In genomic region chr14:30789471-30789870, GRCm38 (mm10) we compare ENCODE assay signal across 15 mouse cellular contexts. TPM values are rescaled to one million over a fixed set of nuclear protein-coding genes. Genes with fewer than 3 reads are reported as not detected.
DNase-seq lines count a peak whose midpoint lies in the region; TF ChIP-seq lines count a peak whose summit lies in the region.
"Had no signal": no experiment of that assay in that cellular context is flagged by ENCODE, and none has a peak within 500 bp of the region (broad histone marks: within the 10 kb centered on the region; RNA-seq: fewer than 3 reads in every experiment).

No protein-coding gene starts in this region.

- no peak for TF ChIP-seq RAD21 in MEL (IDR thresholded peaks at IDR 0.05; ENCODE audit: low read depth, low read length)

- intact Hi-C loops in left cerebral cortex, postnatal 14 days (cut with DNase I), result no loop called here
- intact Hi-C loops in left cerebral cortex, postnatal 10 days (cut with DNase I), result loop anchor here (5.0 kb wide), 1 partner anchor 72 kb away; no protein-coding TSS in a partner anchor

- H3K4me3 ChIP-seq in MEL (ENCODE audit: control insufficient read depth in 1 of 2, insufficient read depth in 1 of 2, low read depth in 2 of 2, low read length in 2 of 2), result no peak overlapping the region
- H3K4me3 ChIP-seq: hindbrain, embryonic 13.5 days had no signal

- H3K27ac ChIP-seq in MEL (ENCODE audit: control insufficient read depth, low read depth, low read length), result no peak overlapping the region
- H3K27ac ChIP-seq: hindbrain, embryonic 13.5 days had no signal

- peaks cover 0 to 5% of the 10 kb centered on the region in 2 experiments; a peak in 1 of 4 replicates for H3K4me1 ChIP-seq in MEL (ENCODE audit: control insufficient read depth in 1 of 2, insufficient read depth in 2 of 2, low read length in 2 of 2)
- H3K4me1 ChIP-seq: hindbrain, embryonic 13.5 days had no signal

- no peak for TF ChIP-seq CTCF in MEL (IDR thresholded peaks at IDR 0.05 in 2 of 3, conservative IDR thresholded peaks at IDR 0.05 in 1 of 3; ENCODE audit: control insufficient read depth in 1 of 3, insufficient read depth in 1 of 3, low read depth in 2 of 3, low read length in 3 of 3, poor library complexity in 1 of 3, severe bottlenecking in 1 of 3)

- TF ChIP-seq EP300 in MEL (IDR thresholded peaks at IDR 0.05; ENCODE audit: low read depth in 1 of 2, low read length in 2 of 2), result no peak

- TF ChIP-seq POLR2A in MEL (IDR thresholded peaks at IDR 0.05; ENCODE audit: control insufficient read depth in 1 of 2, insufficient read depth in 1 of 2, low read depth in 1 of 2, low read length in 2 of 2, poor library complexity in 1 of 2), result no peak

- H3K27me3 ChIP-seq in MEL (ENCODE audit: control insufficient read depth in 1 of 2, insufficient read depth in 2 of 2, low read length in 2 of 2), result no peaks in the 10 kb centered on the region
- H3K27me3 ChIP-seq: hindbrain, embryonic 13.5 days had no signal

- peaks cover 11 to 43% of the 10 kb centered on the region in 2 experiments for H3K36me3 ChIP-seq in MEL (ENCODE audit: control insufficient read depth in 1 of 2, insufficient read depth in 2 of 2, low read length in 2 of 2)

- H3K79me2 ChIP-seq in MEL (ENCODE audit: control insufficient read depth, insufficient read depth, low read length, poor library complexity), result no peaks in the 10 kb centered on the region

- DNase-seq in left cerebral cortex, postnatal 14 days (ENCODE audit: low spot score in 2 of 2), result peak; percentile 20 to 25
- no peak for DNase-seq in left cerebral cortex, postnatal 10 days (ENCODE audit: extremely low spot score in 1 of 2, low spot score in 2 of 2)
- peak; percentile 18 for DNase-seq in MEL (ENCODE audit: low read depth, low spot score)
- peak; percentile 78 for DNase-seq in adrenal gland, adult 2 months
- DNase-seq in frontal cortex, postnatal 36 days (ENCODE audit: low spot score in 2 of 2), result peak; percentile 34 to 66
- no peak for DNase-seq in spleen, postnatal 4 days (ENCODE audit: low spot score in 2 of 2)
- DNase-seq in kidney, adult 9 months, result no peak
- no peak for DNase-seq in cerebellum, postnatal 14 days
- DNase-seq: cerebellum, adult 11 months; gastrocnemius, postnatal 14 days; kidney, postnatal 10 days; lung, embryonic 14.5 days; midbrain, embryonic 14.5 days; thymus, postnatal 4 days had no signal

- H3K9ac ChIP-seq in MEL (ENCODE audit: control insufficient read depth, low read depth, low read length, poor library complexity, severe bottlenecking), result no peak overlapping the region
- H3K9ac ChIP-seq: hindbrain, embryonic 13.5 days; lung, embryonic 14.5 days had no signal

- H3K9me3 ChIP-seq in MEL (replicated peaks; ENCODE audit: insufficient read depth, low read length), result no peaks in the 10 kb centered on the region
- H3K9me3 ChIP-seq: hindbrain, embryonic 13.5 days had no signal

TF ChIP-seq in MEL, 35 proteins besides CTCF, POLR2A, EP300 and RAD21:
- TF ChIP-seq MEF2A (IDR thresholded peaks at IDR 0.05; ENCODE audit: extremely low read depth, insufficient replicate concordance, low read depth, low read length, poor library complexity, severe bottlenecking) (no peak), TBP (IDR thresholded peaks at IDR 0.05; ENCODE audit: low read depth, low read length) (no peak), SMC3 (IDR thresholded peaks at IDR 0.05; ENCODE audit: low read depth, low read length) (no peak), RCOR1 (IDR thresholded peaks at IDR 0.05; ENCODE audit: low read depth, low read length) (no peak), POLR2AphosphoS2 (IDR thresholded peaks at IDR 0.05; ENCODE audit: low read length) (no peak), UBTF (IDR thresholded peaks at IDR 0.05; ENCODE audit: borderline replicate concordance, insufficient read depth, low read depth, low read length) (no peak)

RNA-seq across cellular contexts. Expression of gene Tmem110, which starts 35.9 kb away (rescaled TPM):
- total RNA-seq in left cerebral cortex, postnatal 14 days (2021), result 10 to 100 TPM; 21.0 to 22.1 TPM
- 10 to 100 TPM; 22.6 to 24.3 TPM for total RNA-seq in left cerebral cortex, postnatal 10 days (2021)
- total RNA-seq in MEL (2012; rRNA removed), result 9.3 and 11.6 TPM in 2 replicates
- polyA plus RNA-seq in MEL (2012; ENCODE audit: insufficient read depth in 1 of 2, insufficient read length in 2 of 2, low read depth in 1 of 2, low replicate concordance in 2 of 2, missing spikeins in 1 of 2), result 10 to 100 TPM in 1 of 2 experiments, not detected in 1; 21.0 TPM
- 10 to 100 TPM; 16.0 to 24.6 TPM for total RNA-seq in adrenal gland, adult 2 months (2021)
- polyA plus RNA-seq in adrenal gland, adult 2 months (2012; rRNA removed), result 21.6 and 22.1 TPM in 2 replicates

Comparison
In these comparisons a context has a peak if more than half of its experiments do, and no peak if none do; other contexts are left out.
1. DNase-seq: peak in left cerebral cortex, postnatal 14 days (2 of 2), MEL (single experiment), adrenal gland, adult 2 months (single experiment) and frontal cortex, postnatal 36 days (2 of 2); none in left cerebral cortex, postnatal 10 days (0 of 2), spleen, postnatal 4 days (0 of 2), kidney, adult 9 months (single experiment) and cerebellum, postnatal 14 days (0 of 2).